Mouse (Mus musculus) lung, postnatal 4 days (tissue): ENCODE results near the gene Hbq1a.
A peak's percentile ranks its signal among the peaks of the same experiment; 100 is the strongest.

Experiments used
- DNase-seq, 2 experiments: peaks; one replicate each; pipeline ENCODE4 v3.0.0; 2021

Hbq1a gene

GRCm38 (mm10) chr11:32331075-32331474, 31.2 kb downstream of the Hbq1a start:
- peak; percentile 55 to 67 for DNase-seq

- no peak for DNase-seq
Measured at GRCm38 (mm10) chr11:32331861-32332260, 32.0 kb downstream of the Hbq1a start.

DNA sequence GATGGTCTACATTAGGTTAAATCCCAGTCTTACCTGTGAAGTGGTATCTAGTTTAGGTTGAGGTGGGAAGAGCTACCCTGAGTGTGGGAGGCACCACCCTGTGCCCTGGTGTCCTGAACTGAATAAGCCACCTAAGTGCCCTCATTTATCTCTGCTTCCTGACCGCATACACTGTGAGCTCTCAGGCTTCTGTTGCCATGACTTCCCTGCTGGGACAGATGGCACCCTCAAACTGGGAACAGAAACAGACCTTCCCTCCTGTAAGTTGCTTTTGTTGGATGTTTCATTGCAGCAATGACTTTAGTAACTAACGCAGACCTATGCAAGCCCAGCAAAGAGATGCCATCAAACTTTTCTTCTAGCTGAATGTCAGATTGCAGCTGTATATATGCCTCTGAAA, 33.4 kb downstream of the Hbq1a start:
- no peak for DNase-seq

GRCm38 (mm10) chr11:32336435-32336907, 36.6 kb downstream of the Hbq1a start:
- DNase-seq = peak; percentile 48 to 65

DNA sequence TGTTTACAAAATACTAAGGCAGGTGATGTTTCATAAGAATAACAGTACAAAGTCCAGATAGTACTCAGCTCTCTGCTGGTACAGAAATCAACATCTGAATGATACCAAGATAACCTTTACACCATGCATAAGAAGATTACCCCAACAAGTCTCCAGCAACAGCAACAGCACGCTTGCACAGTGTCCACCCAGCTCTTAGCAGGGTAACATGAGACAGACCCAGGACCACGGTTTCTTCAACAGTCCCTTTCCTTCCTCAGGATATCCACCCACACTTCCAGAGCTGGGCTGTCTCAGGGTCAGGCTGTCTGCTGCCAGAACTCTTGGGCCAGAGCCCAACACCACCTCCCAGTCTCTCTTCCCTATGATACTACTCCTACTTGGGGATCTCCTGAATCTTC, 39.3 kb downstream of the Hbq1a start:
- peak; percentile 46 to 76 for DNase-seq

GRCm38 (mm10) chr11:32340476-32341473, 40.9 kb downstream of the Hbq1a start:
- peak; percentile 53 to 67 for DNase-seq

DNA sequence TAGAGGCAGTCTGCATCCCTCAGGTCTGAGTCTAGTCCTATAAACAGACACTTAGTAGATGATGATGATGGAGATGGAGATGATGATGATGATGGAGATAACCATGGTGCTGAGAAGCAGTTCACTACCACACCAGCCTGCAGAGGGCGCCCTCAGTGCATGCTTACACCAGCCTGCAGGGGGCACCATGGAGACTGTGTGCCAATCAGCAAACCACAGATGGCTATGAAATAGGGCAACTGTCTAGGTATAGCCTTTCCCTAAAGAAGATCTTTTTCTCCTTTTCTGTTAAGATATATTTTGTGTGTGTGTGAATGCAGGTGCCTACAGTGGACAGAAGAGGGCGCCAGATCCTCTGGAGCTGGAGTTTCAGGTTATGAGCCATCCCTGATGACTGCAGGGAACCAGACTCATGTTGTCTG, 42.9 kb downstream of the Hbq1a start:
- peak; percentile 43 to 70 for DNase-seq

- DNase-seq = no peak
Measured at GRCm38 (mm10) chr11:32343350-32343749, 43.5 kb downstream of the Hbq1a start.

- no peak for DNase-seq
Measured at GRCm38 (mm10) chr11:32345504-32346297, 45.8 kb downstream of the Hbq1a start.

DNA sequence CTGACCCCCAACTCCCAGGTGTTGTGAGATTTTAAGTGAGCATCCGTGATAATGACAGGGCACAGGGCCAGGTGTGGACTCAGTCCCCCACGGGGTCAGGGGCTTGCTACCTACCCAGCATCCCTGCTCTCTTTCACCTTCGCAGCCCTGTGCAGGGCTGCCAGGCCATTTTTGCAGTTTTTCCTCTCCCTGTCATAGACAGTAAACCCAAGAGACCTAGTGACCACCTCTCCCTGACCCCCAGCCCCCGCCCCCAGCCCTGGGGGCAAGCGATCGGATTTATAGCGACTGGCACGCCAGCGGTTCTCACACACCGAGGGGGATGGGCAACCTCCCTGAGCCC, 47.4 kb downstream of the Hbq1a start:
- DNase-seq = no peak

DNA sequence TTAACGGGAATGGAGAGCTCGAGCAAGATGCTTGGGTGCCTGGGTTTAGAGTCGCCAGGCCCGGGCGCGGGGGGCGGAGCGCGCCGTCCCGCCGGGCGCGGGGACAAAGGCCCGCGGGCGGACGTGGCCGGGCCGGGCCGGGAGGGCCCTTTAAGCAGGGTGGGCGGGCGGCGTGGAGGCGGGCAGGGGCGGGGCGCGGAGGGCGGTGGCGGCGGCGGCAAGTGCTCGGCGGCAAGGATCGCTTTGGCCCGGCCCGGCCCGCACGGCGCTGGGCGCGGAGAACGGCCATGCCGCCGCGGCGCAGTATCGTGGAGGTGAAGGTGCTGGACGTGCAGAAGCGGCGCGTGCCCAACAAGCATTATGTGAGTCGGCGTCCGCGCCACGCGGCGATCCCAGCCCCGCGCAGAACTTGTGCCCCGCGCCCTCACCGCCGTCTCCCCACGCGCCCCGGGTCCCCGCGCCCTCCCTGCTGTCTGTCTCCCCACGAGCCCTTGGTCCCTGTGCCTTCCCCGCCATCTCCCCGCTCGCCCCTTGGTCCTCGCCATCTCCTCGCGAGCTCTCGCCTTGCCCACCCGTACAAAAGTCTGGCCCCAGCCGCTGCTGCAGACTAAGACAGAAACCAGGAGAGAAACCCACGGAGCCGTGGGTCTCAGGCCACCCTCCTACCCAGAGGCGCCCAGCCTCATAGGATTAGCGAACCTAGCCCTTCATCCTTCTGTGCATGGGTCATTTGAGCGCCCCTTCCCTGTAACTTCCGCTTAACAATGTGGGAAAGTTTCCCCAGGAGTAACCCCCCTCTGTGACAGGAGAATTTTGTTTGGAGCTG, 48.0 kb downstream of the Hbq1a start, which contains the start of gene Sh3pxd2b:
Sh3pxd2b (plus strand) TSS at position 214 of the 826 bp plus-strand sequence.
- peak; percentile 80 to 85 for DNase-seq

DNA sequence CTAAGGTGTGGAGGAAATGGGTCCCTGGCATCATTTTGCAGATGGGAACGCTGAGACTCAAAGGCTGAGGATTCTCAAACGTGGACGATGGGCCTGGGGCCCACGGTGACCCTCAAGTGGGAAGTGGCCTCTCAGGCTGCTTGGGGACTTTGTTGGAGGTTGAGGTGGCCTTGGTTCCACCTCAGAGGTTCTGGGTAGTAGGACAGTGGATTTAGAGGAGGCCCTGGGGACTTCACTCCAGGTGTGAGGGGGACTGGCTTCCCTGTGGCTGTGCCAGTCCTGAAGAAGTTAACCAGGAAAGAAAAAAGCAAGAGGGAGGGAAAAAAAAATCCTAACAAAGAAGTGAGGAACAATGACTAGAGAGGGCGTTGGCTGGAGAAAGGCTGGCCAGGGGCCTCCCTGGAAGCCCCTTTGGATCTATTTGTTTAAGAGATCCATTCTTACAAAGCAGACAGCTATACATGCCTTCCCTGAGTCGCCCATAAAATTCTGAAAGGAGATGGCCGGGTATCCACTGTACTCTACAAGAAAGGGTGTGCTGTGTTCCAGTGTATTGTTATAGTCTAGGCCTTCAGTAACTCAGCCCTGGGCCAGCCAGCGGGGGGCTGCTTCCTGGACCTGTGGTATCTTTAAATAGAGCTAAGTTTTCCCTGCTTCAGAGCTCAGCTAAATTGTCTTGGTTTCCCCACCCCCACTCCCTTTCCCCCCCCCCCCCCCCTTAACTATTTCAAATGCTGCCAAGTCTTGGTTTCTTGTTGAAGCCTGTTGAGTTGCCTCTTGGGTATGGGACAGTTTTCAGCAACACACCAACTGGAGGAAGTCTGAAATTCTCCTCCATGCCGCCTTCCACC, 48.8 kb downstream of the Hbq1a start:
- DNase-seq = peak in 1 of 2 experiments; percentile 46

DNA sequence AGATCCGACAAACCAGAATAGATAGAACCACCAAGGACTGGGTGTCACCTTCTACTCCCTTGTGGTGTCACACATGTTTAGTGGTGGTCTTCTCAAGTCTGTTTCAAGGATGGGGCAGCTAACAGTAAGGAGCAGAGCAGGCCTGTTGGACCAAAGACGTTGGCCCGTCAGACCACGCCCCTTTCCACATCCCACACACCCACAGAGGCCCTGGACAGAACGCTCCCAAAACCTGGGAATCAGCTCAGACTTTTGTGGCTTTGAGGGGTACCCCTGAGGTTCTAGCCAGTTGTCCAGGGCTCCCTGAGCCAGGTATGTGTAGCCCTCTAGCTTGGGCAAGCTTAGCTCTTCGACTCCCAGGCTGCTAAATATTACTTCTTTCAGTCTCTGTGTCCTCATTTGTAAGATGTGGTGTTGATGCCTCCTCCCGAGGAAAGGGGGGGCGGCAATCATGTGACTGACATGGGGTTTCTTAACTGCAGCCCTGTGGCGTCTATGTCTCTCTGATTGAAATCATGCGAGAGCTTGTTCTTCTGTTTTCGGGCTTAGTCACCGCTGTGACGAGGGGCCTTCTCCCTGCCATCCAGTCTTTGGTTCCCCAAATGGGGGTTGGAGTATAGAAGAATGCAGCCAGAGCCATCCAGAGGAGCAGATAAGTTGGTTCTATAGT, 49.5 kb downstream of the Hbq1a start:
- DNase-seq = peak; percentile 49 to 58
